Mouse (Mus musculus): ENCODE results near the gene Dhrs9. TPM values are rescaled to one million over a fixed set of nuclear protein-coding genes. Genes with fewer than 3 reads are reported as not detected.
"Not testable (repeated sequence)": the region's sequence is repeated elsewhere in the genome, so short reads cannot be mapped to it uniquely, and the experiment has no call there.

The Dhrs9 gene
- not detected in 2 replicates for polyA plus RNA-seq (2016; fragmentation: Nextera tagmentation; extraction: Ambion mirVana)

DNA sequence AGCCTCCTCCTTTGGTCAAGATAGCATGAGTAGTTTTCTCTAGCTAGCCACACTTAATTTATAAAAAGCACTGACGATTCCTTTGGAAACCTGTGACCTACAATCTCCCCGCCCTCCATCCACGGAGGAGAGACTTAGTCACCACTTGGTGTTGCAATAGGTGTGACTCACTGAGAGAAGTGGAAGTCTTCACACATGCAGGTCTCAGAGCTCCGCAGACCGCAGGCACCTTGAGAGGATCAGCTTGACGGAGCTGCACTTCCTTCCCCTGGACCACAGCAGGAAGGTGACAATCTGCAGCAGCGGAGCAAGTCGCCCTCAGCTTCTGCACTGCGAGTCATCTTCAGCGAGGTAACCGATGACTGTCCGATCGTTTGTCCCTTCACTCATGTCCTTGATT, at the start of gene Dhrs9:
Gene Dhrs9, plus strand, starts transcription at position 165 of the 400 bp plus-strand sequence.
- Histone ChIP-seq H3K36me3 (no peaks in the 10 kb centered on the region), H3K4me3 (no peak within 1 kb of the TSS), H3K27ac (replicated peaks) (no peak within 1 kb of the TSS), H3K27me3 (ENCODE audit: low read depth, poor library complexity, severe bottlenecking) (no peaks in the 10 kb centered on the region), H3K9me3 (replicated peaks) (no peaks in the 10 kb centered on the region), H3K4me1 (peaks cover 4% of the 10 kb centered on the region; the same call in 1 of the 2 replicates)
- WGBS, result 89% methylated on average over 13 of the region's 13 CpGs
- DNase-seq (ENCODE audit: low spot score), result no peak

DNA sequence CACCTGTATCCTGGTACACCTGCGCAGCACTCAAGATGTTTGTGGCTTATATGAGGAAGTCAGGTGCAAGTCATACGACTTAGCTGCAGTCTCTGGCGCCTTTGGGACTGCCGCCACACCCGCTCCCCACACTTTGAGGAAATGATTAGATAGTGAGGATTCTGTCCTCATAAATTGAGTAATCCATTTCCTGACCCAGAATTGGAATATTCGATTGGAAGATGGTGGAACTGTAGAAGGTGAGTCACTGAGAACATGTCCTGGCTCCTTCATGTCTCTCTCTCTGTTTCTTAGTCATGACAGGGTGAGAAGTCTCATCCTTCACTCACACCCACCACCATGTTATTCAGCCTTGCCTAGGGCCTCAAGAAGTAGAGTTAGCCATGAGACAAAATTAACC, 48.7 kb upstream of the Dhrs9 start:
- H3K9me3 ChIP-seq (replicated peaks); H3K27me3 ChIP-seq (ENCODE audit: low read depth, poor library complexity, severe bottlenecking); H3K27ac ChIP-seq (replicated peaks); DNase-seq (ENCODE audit: low spot score); H3K36me3 ChIP-seq; H3K4me3 ChIP-seq: not testable (repeated sequence)
- H3K4me1 ChIP-seq, result peaks cover 10% of the 10 kb centered on the region
- WGBS, result 92% methylated on average over 6 of the region's 6 CpGs

DNA sequence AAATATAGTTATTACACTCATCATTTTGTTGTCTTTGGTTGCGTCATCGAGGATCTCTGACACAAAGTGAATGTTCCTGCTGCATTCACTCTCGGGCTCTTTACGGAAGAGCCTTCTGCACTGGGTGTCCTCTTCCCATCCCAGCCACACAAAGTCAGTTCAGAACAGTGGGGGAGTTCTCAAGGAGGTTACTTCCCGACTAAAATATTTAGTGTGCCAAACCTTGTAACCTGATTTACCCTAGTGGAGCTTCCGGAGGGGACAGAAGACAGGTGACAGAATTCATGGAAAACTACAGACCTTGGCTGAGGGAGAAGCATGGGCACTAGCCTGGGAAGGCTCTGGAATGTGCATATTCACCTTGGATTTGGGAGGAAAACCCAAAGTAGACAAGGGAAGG, 38.7 kb upstream of the Dhrs9 start:
- Histone ChIP-seq H3K36me3 (no peaks in the 10 kb centered on the region), H3K4me1 (no peaks in the 10 kb centered on the region), H3K27me3 (ENCODE audit: low read depth, poor library complexity, severe bottlenecking) (no peaks in the 10 kb centered on the region), H3K9me3 (replicated peaks) (no peaks in the 10 kb centered on the region), H3K4me3 (no peak overlapping the region), H3K27ac (replicated peaks) (no peak overlapping the region)
- WGBS, result 93% methylated on average over 6 of the region's 6 CpGs
- no peak for DNase-seq (ENCODE audit: low spot score)

DNA sequence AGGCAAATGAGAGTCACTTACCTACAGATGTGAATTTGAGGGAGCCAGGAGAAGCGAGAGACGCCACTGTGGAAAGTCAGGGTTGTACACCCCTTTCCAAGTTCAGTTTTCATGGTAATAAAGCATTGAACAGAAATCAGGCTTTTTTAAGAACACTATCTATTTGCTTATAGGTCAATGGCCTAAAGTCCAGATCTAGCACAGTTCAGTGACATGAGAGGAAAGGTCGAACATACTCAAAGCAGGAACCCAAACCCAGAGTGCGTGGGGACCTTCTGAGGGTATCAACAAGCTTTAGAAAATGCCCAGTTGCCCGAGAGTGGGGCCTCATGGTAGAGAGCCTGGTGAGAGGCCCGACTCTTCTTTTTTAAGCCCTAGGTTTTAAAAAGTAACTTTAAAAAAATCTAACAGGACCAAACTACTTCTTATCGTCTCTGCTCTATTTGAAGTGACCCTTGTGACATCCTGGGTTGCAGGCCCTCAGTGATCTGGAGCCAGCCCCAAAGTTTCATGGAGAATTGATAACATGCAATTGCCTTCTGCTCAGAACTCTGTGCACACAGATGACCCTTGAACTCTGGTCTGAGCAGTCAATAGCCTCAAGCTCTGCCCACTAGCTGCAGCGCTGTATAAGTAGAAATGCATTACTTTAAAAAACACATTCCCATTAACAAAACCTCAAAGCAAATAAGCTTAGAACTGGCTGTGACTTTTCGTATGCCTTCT, 37.6 kb upstream of the Dhrs9 start, which contains the start of gene Abcb11:
Gene Abcb11, minus strand, starts transcription at position 121 of the 726 bp plus-strand sequence.
- no peaks in the 10 kb centered on the region for H3K27me3 ChIP-seq (ENCODE audit: low read depth, poor library complexity, severe bottlenecking)
- H3K27ac ChIP-seq (replicated peaks), result no peak within 1 kb of the TSS
- H3K4me1 ChIP-seq, result 0 out of 2 replicates have a peak, but pooled peaks cover 6% of the 10 kb centered on the region
- H3K9me3 ChIP-seq (replicated peaks), result no peaks in the 10 kb centered on the region
- no peaks in the 10 kb centered on the region for H3K36me3 ChIP-seq
- no peak within 1 kb of the TSS for H3K4me3 ChIP-seq
- no peak for DNase-seq (ENCODE audit: low spot score)
- 89% methylated on average over 9 of the region's 9 CpGs for WGBS

DNA sequence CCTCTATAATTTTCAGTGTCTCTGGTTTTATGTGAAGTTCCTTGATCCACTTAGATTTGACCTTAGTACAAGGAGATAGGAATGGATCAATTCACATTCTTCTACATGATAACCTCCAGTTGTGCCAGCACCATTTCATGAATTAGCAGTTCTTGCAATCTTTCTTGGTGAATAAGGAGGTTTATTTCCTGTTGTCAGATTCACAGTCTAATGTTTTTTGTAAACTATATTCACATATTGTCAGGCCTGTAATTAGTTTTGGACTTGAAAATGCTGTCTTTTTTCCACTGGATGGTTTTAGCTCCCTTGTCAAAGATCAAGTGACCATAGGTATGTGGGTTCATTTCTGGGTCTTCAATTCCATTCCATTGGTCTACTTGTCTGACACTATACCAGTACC, 24.8 kb upstream of the Dhrs9 start:
- H3K4me3 ChIP-seq; H3K9me3 ChIP-seq (replicated peaks); H3K4me1 ChIP-seq; H3K36me3 ChIP-seq; H3K27ac ChIP-seq (replicated peaks); H3K27me3 ChIP-seq (ENCODE audit: low read depth, poor library complexity, severe bottlenecking); DNase-seq (ENCODE audit: low spot score): not testable (repeated sequence)

DNA sequence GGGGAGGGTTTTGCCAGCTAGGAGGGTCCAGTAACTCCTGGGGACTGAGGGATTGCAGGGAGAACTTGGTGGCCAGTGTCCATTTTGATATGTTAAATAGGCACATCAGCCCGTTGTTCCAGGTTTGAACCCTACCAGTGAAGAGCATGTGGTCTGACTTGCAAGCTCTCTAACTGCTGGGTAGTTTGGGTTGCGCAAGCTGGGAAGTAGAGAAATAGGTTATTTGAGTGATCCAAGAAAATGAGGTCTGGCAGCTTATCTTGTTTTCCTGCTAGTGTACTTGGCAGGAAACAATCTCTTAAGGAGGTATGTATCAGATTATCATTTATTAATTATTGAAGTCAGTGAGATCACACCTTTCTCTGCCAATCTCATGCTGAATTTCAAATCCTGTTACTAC, 15.4 kb upstream of the Dhrs9 start:
- Histone ChIP-seq H3K9me3 (replicated peaks) (no peaks in the 10 kb centered on the region), H3K27ac (replicated peaks) (no peak overlapping the region), H3K27me3 (ENCODE audit: low read depth, poor library complexity, severe bottlenecking) (no peaks in the 10 kb centered on the region), H3K36me3 (no peaks in the 10 kb centered on the region), H3K4me1 (no peaks in the 10 kb centered on the region), H3K4me3 (no peak overlapping the region)
- no peak for DNase-seq (ENCODE audit: low spot score)
- 80% methylated on average over 2 of the region's 2 CpGs for WGBS

DNA sequence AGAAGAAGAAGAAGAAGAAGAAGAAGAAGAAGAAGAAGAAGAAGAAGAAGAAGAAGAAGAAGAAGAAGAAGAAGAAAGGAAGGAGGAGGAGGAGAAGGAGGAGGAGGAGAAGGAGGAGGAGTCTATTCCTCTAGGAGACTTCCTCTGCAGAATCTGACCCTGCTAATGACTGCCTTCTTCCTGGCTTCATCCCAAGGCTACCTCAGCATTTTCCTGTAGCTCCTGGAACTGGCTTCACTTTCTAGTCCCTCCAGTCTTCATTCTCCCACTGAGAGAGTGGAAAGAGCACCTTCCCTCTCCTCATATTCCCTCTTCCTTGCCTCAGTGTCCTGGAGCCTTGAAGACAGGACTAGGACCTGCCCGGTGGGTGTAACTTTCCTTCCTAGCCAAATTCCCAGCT, 15.0 kb upstream of the Dhrs9 start:
- 87% methylated on average over 1 of the region's 1 CpGs for WGBS
- no peak for DNase-seq (ENCODE audit: low spot score)
- no peaks in the 10 kb centered on the region for H3K27me3 ChIP-seq (ENCODE audit: low read depth, poor library complexity, severe bottlenecking)

DNA sequence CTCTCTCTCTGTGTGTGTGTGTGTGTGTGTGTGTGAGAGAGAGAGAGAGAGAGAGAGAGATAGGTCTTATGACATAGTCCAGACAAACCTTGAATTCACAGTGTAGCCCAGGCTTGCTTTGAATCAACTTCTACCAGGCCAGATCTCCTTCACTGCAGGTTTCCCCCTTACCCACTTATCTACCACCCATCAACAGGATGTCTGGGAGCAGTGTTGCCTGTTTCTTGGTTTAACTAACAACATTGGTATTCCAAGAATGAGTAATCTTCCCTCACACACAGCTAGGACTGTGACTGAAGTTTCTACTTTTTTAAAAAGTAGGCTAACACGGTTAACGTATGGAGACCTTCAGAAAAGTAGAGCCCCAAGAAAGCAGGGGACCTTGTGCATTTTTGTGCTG, 3.5 kb upstream of the Dhrs9 start:
- H3K27me3 ChIP-seq (ENCODE audit: low read depth, poor library complexity, severe bottlenecking), result no peaks in the 10 kb centered on the region
- WGBS, result 91% methylated on average over 2 of the region's 2 CpGs
- no peak for DNase-seq (ENCODE audit: low spot score)
- H3K4me3 ChIP-seq, result no peak overlapping the region
- H3K27ac ChIP-seq (replicated peaks), result no peak overlapping the region
- H3K4me1 ChIP-seq, result peaks cover 4% of the 10 kb centered on the region; the same call in 1 of the 2 replicates
- no peaks in the 10 kb centered on the region for H3K36me3 ChIP-seq
- H3K9me3 ChIP-seq (replicated peaks), result no peaks in the 10 kb centered on the region

More for the DNA sequence above, 15.0 kb upstream of the Dhrs9 start:
- no peaks in the 10 kb centered on the region for H3K9me3 ChIP-seq (replicated peaks)
- H3K36me3 ChIP-seq, result no peaks in the 10 kb centered on the region
- H3K27ac ChIP-seq (replicated peaks), result no peak overlapping the region
- no peak overlapping the region for H3K4me3 ChIP-seq
- no peaks in the 10 kb centered on the region for H3K4me1 ChIP-seq

DNA sequence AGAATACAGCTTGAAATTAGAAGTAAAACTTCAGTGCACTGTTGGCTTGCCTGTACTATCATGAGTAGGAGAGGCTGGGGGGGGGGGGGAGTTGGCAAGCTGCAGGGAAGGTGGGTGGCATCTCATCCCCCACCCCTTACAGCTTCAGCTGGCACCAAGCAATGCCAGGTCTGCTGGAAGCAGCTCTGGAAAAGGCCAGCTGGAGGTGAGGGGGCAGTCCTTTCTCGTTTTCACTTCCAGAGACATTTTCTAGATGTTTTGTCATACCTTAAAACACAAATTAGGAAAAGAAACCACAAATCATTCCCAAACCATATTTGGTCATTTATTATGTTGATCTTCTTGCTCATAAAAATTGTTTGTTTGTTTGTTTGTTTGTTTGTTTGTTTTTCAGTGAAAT, 444 bp upstream of the Dhrs9 start:
- Histone ChIP-seq H3K27me3 (ENCODE audit: low read depth, poor library complexity, severe bottlenecking) (no peaks in the 10 kb centered on the region), H3K36me3 (no peaks in the 10 kb centered on the region), H3K4me3 (no peak overlapping the region), H3K27ac (replicated peaks) (no peak overlapping the region), H3K4me1 (peaks cover 4% of the 10 kb centered on the region; the same call in 1 of the 2 replicates), H3K9me3 (replicated peaks) (no peaks in the 10 kb centered on the region)
- no peak for DNase-seq (ENCODE audit: low spot score)
- 69% methylated on average over 1 of the region's 1 CpGs for WGBS

DNA sequence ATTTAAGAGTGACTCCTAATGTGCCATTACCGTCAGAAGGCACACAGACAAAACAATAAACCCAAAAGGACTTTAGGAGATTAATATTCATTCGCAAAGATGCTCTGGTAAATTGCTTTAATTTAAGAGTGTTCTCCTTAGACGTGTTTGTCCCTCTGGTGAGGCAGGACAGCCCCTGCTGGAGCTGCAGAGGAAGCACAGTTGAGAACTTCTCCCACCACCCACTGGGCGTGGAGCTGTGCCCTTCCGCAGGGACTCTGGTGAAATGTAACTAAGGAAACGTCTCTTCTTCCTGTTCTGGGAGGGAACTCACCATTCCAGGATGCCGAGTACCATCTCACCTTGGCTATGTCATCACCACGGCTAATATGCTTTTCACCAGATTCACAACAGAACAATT, 1.5 kb downstream of the Dhrs9 start:
- no peak for DNase-seq (ENCODE audit: low spot score)
- Histone ChIP-seq H3K4me1 (peaks cover 4% of the 10 kb centered on the region; the same call in 1 of the 2 replicates), H3K4me3 (no peak overlapping the region), H3K27ac (replicated peaks) (no peak overlapping the region), H3K36me3 (no peaks in the 10 kb centered on the region), H3K9me3 (replicated peaks) (no peaks in the 10 kb centered on the region), H3K27me3 (ENCODE audit: low read depth, poor library complexity, severe bottlenecking) (no peaks in the 10 kb centered on the region)
- 50% methylated on average over 8 of the region's 8 CpGs for WGBS

DNA sequence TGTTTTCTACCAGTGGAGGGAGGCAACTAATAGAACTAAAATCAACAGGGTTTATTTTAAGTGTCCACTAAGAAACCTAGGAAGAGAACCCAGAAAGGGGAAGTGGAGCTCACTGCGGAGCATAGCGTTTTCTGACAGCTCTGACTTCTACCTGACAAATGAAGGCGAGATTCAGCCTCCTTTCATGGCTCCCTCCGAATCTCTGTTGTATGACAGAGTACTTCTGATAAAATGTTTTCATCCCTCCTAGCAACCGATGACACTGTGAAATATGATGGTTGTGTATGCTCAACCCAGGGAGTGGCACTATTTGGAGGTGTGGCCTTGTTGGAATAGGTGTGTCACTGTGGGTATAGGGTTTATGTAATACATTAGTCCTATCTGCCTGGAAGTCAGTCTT, 2.6 kb downstream of the Dhrs9 start:
- Histone ChIP-seq H3K9me3 (replicated peaks) (no peaks in the 10 kb centered on the region), H3K27me3 (ENCODE audit: low read depth, poor library complexity, severe bottlenecking) (no peaks in the 10 kb centered on the region), H3K4me3 (no peak overlapping the region), H3K27ac (replicated peaks) (no peak overlapping the region), H3K36me3 (no peaks in the 10 kb centered on the region), H3K4me1 (peaks cover 4% of the 10 kb centered on the region; the same call in 1 of the 2 replicates)
- DNase-seq (ENCODE audit: low spot score), result no peak
- WGBS, result 91% methylated on average over 5 of the region's 5 CpGs

DNA sequence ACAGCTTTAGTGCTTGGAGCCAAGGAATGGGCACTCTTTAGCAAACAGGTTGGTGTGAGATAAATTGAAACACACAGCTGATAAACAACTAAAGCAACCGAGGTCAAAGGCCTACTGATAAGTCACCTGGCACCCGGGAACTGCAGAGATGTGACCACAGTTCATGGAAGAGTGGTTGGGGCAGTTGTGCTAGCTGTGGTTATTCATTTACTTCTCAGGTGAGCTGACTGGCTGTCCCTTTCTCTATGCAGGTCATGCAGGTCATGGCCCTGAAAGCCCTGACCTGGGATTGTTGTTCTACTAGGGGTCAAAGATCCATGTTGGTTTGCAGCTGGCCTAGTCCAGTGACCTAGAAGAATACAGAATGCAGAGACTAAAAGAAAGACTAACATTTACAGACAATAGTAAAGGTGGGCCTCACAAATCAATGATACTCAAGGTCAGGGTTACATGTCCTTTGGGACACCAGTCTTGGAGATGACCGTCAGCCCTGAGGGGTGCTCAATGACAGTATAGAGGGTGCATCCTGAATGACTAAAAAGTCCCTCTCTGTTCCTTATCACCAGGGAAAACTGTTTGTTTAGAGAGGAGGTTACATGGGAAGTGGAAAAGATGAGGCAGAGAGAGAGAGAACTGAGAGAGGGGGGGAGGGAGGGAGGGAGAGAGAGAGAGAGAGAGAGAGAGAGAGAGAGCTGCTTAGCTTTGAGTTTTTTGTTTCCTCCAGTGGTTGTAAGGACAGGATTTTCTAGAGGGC, 6.0 kb downstream of the Dhrs9 start:
- H3K4me3 ChIP-seq, result no peak overlapping the region
- 83% methylated on average over 3 of the region's 3 CpGs for WGBS

DNA sequence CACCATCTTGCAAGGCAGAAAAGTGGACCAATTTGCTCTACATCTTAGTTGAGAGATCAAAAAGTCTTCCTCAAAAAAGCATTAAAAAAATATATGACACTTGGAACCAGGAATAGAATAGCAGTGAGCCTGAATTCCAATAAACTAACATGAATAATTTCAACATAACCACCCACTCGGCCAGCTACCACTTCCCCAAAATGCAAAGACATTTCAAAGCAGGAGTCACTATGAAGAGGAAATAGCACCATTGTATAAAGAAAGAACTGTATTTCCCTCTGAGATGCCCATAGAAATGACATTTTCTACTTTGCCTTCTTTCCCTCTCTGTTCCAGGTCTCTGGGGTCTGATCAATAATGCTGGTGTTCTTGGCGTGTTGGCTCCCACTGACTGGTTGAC, 13.7 kb downstream of the Dhrs9 start:
- no peaks in the 10 kb centered on the region for H3K9me3 ChIP-seq (replicated peaks)
- H3K27ac ChIP-seq (replicated peaks), result no peak overlapping the region
- DNase-seq (ENCODE audit: low spot score), result no peak
- H3K4me1 ChIP-seq, result no peaks in the 10 kb centered on the region
- no peaks in the 10 kb centered on the region for H3K27me3 ChIP-seq (ENCODE audit: low read depth, poor library complexity, severe bottlenecking)
- no peaks in the 10 kb centered on the region for H3K36me3 ChIP-seq
- 87% methylated on average over 2 of the region's 2 CpGs for WGBS
- H3K4me3 ChIP-seq, result no peak overlapping the region

More for the DNA sequence above, 6.0 kb downstream of the Dhrs9 start:
- no peaks in the 10 kb centered on the region for H3K36me3 ChIP-seq
- no peaks in the 10 kb centered on the region for H3K9me3 ChIP-seq (replicated peaks)
- no peaks in the 10 kb centered on the region for H3K27me3 ChIP-seq (ENCODE audit: low read depth, poor library complexity, severe bottlenecking)
- H3K27ac ChIP-seq (replicated peaks), result no peak overlapping the region
- H3K4me1 ChIP-seq, result no peaks in the 10 kb centered on the region
- DNase-seq (ENCODE audit: low spot score), result no peak

Data from midbrain, embryonic 10.5 days (tissue).